Mouse (Mus musculus) liver, adult 2 months (tissue): ENCODE results near the gene 4930539E08Rik.

Experiments
- CTCF ChIP-seq: fragments of 200-500 bp; IDR thresholded peaks from 2 replicates; pipeline ENCODE4 v1.5.1; 2011; ENCODE audit warnings: low read depth, low read length, control low read depth
- POLR2A ChIP-seq: fragments of 200-500 bp; IDR thresholded peaks from 2 replicates; pipeline ENCODE4 v1.6.1; 2011; ENCODE audit warnings: low read length, control low read depth; ENCODE audit not compliant: insufficient read depth; ENCODE audit errors: extremely low read depth

- TF ChIP-seq POLR2A, result no peak
- TF ChIP-seq CTCF, result no peak
Measured at GRCm38 (mm10) chr17:28872322-28872721, 42.8 kb downstream of the 4930539E08Rik start.
